Mouse (Mus musculus) T-helper 17 cell (primary cell): ENCODE results near the gene Rnf111.
"Not testable (repeated sequence)": the region's sequence is repeated elsewhere in the genome, so short reads cannot be mapped to it uniquely, and the experiment has no call there.

Source experiments
- in situ Hi-C, 2 experiments: fragments of 300-600 bp; cut with MboI, MseI; formaldehyde crosslinking; loops; 1 replicate in 1 of 2; 2 replicates in 1 of 2; pipeline ENCODE4 v1.15.1; 2025; ENCODE audit warnings: high pct_unique_total_duplicates in 2 of 2

The Rnf111 gene

GRCm38 (mm10) chr9:70502284-70503014, 1.1 kb downstream of the Rnf111 start:
- in situ Hi-C loops = no loop called here

GRCm38 (mm10) chr9:70496990-70497389, 6.5 kb downstream of the Rnf111 start:
- in situ Hi-C loops = loop anchor here in 1 of 2 experiments (10.0 kb wide), 1 partner anchor 1528 kb away; no protein-coding TSS in a partner anchor

GRCm38 (mm10) chr9:70493038-70493437, 10.5 kb downstream of the Rnf111 start:
- in situ Hi-C loops = loop anchor here (5.0 to 10.0 kb wide), 3 partner anchors 49 to 1532 kb away; partner anchors contain the start of gene Sltm (in 1 of the 2)

- in situ Hi-C loops = loop anchor here (5.0 to 10.0 kb wide), 3 partner anchors 51 to 1534 kb away; partner anchors contain the start of gene Sltm (in 1 of the 2)
Measured at GRCm38 (mm10) chr9:70491176-70491575, 12.3 kb downstream of the Rnf111 start.

GRCm38 (mm10) chr9:70487401-70487800, 16.1 kb downstream of the Rnf111 start:
- in situ Hi-C loops = no loop called here

- in situ Hi-C loops = no loop called here
Measured at GRCm38 (mm10) chr9:70485840-70486239, 17.7 kb downstream of the Rnf111 start.

GRCm38 (mm10) chr9:70483495-70483894, 20.0 kb downstream of the Rnf111 start:
- in situ Hi-C loops = no loop called here

GRCm38 (mm10) chr9:70481872-70482271, 21.7 kb downstream of the Rnf111 start:
- in situ Hi-C loops = no loop called here

- in situ Hi-C loops = no loop called here
Measured at GRCm38 (mm10) chr9:70477229-70477628, 26.3 kb downstream of the Rnf111 start.

GRCm38 (mm10) chr9:70475777-70476270, 27.7 kb downstream of the Rnf111 start:
- in situ Hi-C loops = no loop called here

GRCm38 (mm10) chr9:70473400-70473799, 30.1 kb downstream of the Rnf111 start:
- in situ Hi-C loops = no loop called here

- in situ Hi-C loops = not testable (repeated sequence)
Measured at GRCm38 (mm10) chr9:70463091-70463490, 40.4 kb downstream of the Rnf111 start.

- in situ Hi-C loops = no loop called here
Measured at GRCm38 (mm10) chr9:70452371-70452770, 51.2 kb downstream of the Rnf111 start.

GRCm38 (mm10) chr9:70449072-70449471, 54.5 kb downstream of the Rnf111 start:
- in situ Hi-C loops = no loop called here

- in situ Hi-C loops = no loop called here
Measured at GRCm38 (mm10) chr9:70439959-70440358, 63.6 kb downstream of the Rnf111 start.

GRCm38 (mm10) chr9:70422661-70423060, 80.9 kb downstream of the Rnf111 start:
- in situ Hi-C loops = no loop called here

GRCm38 (mm10) chr9:70421257-70422056, 82.1 kb downstream of the Rnf111 start, which contains the start of gene Ccnb2:
Gene Ccnb2 (minus strand): TSS chr9:70421547.
- in situ Hi-C loops = no loop called here

GRCm38 (mm10) chr9:70416412-70416811, 87.1 kb downstream of the Rnf111 start:
- in situ Hi-C loops = no loop called here

- in situ Hi-C loops = no loop called here
Measured at GRCm38 (mm10) chr9:70413038-70413437, 90.5 kb downstream of the Rnf111 start.

GRCm38 (mm10) chr9:70410668-70411067, 92.9 kb downstream of the Rnf111 start:
- in situ Hi-C loops = no loop called here

- in situ Hi-C loops = loop anchor here in 1 of 2 experiments (5.0 kb wide), 1 partner anchor 302 kb away; no protein-coding TSS in a partner anchor
Measured at GRCm38 (mm10) chr9:70409743-70410142, 93.8 kb downstream of the Rnf111 start.

- in situ Hi-C loops = loop anchor here in 1 of 2 experiments (5.0 kb wide), 1 partner anchor 301 kb away; no protein-coding TSS in a partner anchor
Measured at GRCm38 (mm10) chr9:70408791-70409190, 94.7 kb downstream of the Rnf111 start.
